Mouse (Mus musculus): ENCODE measurements around the gene Gimap8. TPM values are rescaled to one million over a fixed set of nuclear protein-coding genes. Genes with fewer than 3 reads are reported as not detected.

Gimap8 gene
- polyA plus RNA-seq, 1 experiment = 0.21 TPM

DNA sequence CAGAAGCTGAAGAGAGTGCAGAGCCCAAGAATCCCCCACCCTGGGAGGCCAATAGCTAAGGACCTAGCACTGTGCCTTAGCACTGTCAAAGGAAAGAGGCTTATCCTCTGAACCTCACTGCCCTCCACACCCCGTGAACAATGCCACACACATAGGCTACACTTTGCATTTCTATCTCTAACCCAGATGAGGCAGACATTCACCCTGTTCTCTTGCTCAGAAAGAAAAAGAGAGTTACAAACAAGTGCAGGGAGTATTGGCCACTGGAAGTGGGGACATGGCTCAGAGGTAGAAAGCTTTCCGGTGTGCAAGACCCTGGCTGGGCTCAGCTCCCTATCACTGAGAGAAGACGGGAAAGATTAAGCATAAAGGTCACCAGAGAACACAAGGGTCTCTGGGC is 59.1 kb downstream of the Gimap8 start:
- Histone ChIP-seq H3K4me1 (ENCODE audit: control insufficient read depth, insufficient read depth, low read length) (no peaks in the 10 kb centered on the region), H3K36me3 (ENCODE audit: control insufficient read depth, insufficient read depth, low read length) (no peaks in the 10 kb centered on the region), H3K27ac (ENCODE audit: control insufficient read depth, insufficient read depth, low read depth, low read length) (no peak overlapping the region), H3K4me3 (ENCODE audit: control insufficient read depth, low read depth, low read length) (no peak overlapping the region), H3K27me3 (ENCODE audit: control insufficient read depth, insufficient read depth, low read length) (no peaks in the 10 kb centered on the region)
- TF ChIP-seq CTCF (IDR thresholded peaks at IDR 0.05; ENCODE audit: control insufficient read depth, insufficient read depth, insufficient replicate concordance, low read depth, low read length) = no peak
- TF ChIP-seq POLR2A (IDR thresholded peaks at IDR 0.05; ENCODE audit: control insufficient read depth, low read depth, low read length) = no peak

Other genes with a start within 250 kb of the Gimap8 start
- gene Zfp467, start 201.4 kb upstream of the Gimap8 start, polyA plus RNA-seq (2012; rRNA removed) = 1.4 and 1.8 TPM in 2 replicates
- gene Sspo, start 199.0 kb upstream of the Gimap8 start, polyA plus RNA-seq (2012; rRNA removed) = 1.6 and 2.1 TPM in 2 replicates
- gene Atp6v0e2, start 109.6 kb upstream of the Gimap8 start, polyA plus RNA-seq (2012; rRNA removed) = 18.7 and 20.4 TPM in 2 replicates
- gene Lrrc61, start 92.4 kb upstream of the Gimap8 start, polyA plus RNA-seq (2012; rRNA removed) = 54.3 and 54.4 TPM in 2 replicates
- gene Rarres2, start 74.4 kb upstream of the Gimap8 start, polyA plus RNA-seq (2012; rRNA removed) = 10.5 and 11.0 TPM in 2 replicates
- gene Gm45021, start 57.6 kb upstream of the Gimap8 start, polyA plus RNA-seq (2012; rRNA removed) = not detected in 2 replicates
- 16.8 and 17.8 TPM in 2 replicates for gene Repin1, start 53.4 kb upstream of the Gimap8 start, polyA plus RNA-seq (2012; rRNA removed)
- not detected in 2 replicates for gene Gm44965, start 53.3 kb upstream of the Gimap8 start, polyA plus RNA-seq (2012; rRNA removed)
- 1.8 and 1.9 TPM in 2 replicates for gene Zfp775, start 45.2 kb upstream of the Gimap8 start, polyA plus RNA-seq (2012; rRNA removed)
- gene AI854703, start 20.5 kb upstream of the Gimap8 start, polyA plus RNA-seq (2012; rRNA removed) = 0.31 TPM in 2 replicates
- 0.19 TPM in 1 of 2 replicates, not detected in the other for gene Gimap9, start 28.9 kb downstream of the Gimap8 start, polyA plus RNA-seq (2012; rRNA removed)
- 0.38 and 0.53 TPM in 2 replicates for gene Gimap4, start 37.3 kb downstream of the Gimap8 start, polyA plus RNA-seq (2012; rRNA removed)
- gene Gimap6, start 61.0 kb downstream of the Gimap8 start, polyA plus RNA-seq (2012; rRNA removed) = 0.46 and 0.57 TPM in 2 replicates
- gene Gm28053, start 71.4 kb downstream of the Gimap8 start, polyA plus RNA-seq (2012; rRNA removed) = not detected in 2 replicates
- not detected in 2 replicates for gene Gimap7, start 71.4 kb downstream of the Gimap8 start, polyA plus RNA-seq (2012; rRNA removed)
- 0.31 and 0.36 TPM in 2 replicates for gene Gimap1, start 91.8 kb downstream of the Gimap8 start, polyA plus RNA-seq (2012; rRNA removed)
- 0.30 and 0.76 TPM in 2 replicates for gene Gimap5, start 99.0 kb downstream of the Gimap8 start, polyA plus RNA-seq (2012; rRNA removed)
- gene Gimap3, start 123.6 kb downstream of the Gimap8 start, polyA plus RNA-seq (2012; rRNA removed) = 0.17 and 0.42 TPM in 2 replicates
- gene Tmem176a, start 193.7 kb downstream of the Gimap8 start, polyA plus RNA-seq (2012; rRNA removed) = 18.5 and 19.1 TPM in 2 replicates
- gene Tmem176b, start 194.3 kb downstream of the Gimap8 start, polyA plus RNA-seq (2012; rRNA removed) = 49.0 and 49.2 TPM in 2 replicates
- gene Aoc1, start 225.7 kb downstream of the Gimap8 start, polyA plus RNA-seq (2012; rRNA removed) = 0.84 and 0.89 TPM in 2 replicates